Mouse (Mus musculus) olfactory bulb, adult 2 months (tissue): ENCODE results near the gene Myo18b. TPM values are rescaled to one million over a fixed set of nuclear protein-coding genes. Genes with fewer than 3 reads are reported as not detected.

Source experiments
- H3K27ac ChIP-seq: fragments of 200-500 bp; 2 replicates; pipeline ENCODE4 v1.5.1; 2012; ENCODE audit warnings: low read depth, low read length; ENCODE audit not compliant: insufficient read depth
- H3K4me1 ChIP-seq: fragments of 200-500 bp; 2 replicates; pipeline ENCODE4 v1.6.1; 2012; ENCODE audit warnings: low read length; ENCODE audit not compliant: control insufficient read depth, insufficient read depth
- H3K4me3 ChIP-seq: fragments of 200-500 bp; 2 replicates; pipeline ENCODE4 v1.5.1; 2012; ENCODE audit warnings: mild to moderate bottlenecking, low read depth, low read length, moderate library complexity; ENCODE audit not compliant: insufficient read depth
- CTCF ChIP-seq: fragments of 200-500 bp; IDR thresholded peaks from 2 replicates; pipeline ENCODE4 v1.5.1; 2012; ENCODE audit warnings: low read depth, mild to moderate bottlenecking, low read length, moderate library complexity; ENCODE audit not compliant: insufficient read depth
- POLR2A ChIP-seq: fragments of 200-500 bp; IDR thresholded peaks from 2 replicates; pipeline ENCODE4 v1.6.1; 2012; ENCODE audit warnings: mild to moderate bottlenecking, low read depth, low read length, moderate library complexity; ENCODE audit not compliant: insufficient read depth
- WGBS: fragments of 180-500 bp; shearing (Covaris S2); methylation state at CpG from one replicate; pipeline ENCODE4 v1.1.7; 2018; 5-methylcytosine and 5-hydroxymethylcytosine counted together
- polyA plus RNA-seq: library from polyadenylated mRNA; stranded (reverse); fragments of >200 nt; gene quantifications from 2 replicates; pipeline ENCODE4 v1.2.4, GENCODE M21; 2012; ENCODE audit warnings: low replicate concordance; ENCODE audit not compliant: missing spikeins, insufficient read depth, insufficient read length

Gene Myo18b
- polyA plus RNA-seq, 1 experiment, result not detected

DNA sequence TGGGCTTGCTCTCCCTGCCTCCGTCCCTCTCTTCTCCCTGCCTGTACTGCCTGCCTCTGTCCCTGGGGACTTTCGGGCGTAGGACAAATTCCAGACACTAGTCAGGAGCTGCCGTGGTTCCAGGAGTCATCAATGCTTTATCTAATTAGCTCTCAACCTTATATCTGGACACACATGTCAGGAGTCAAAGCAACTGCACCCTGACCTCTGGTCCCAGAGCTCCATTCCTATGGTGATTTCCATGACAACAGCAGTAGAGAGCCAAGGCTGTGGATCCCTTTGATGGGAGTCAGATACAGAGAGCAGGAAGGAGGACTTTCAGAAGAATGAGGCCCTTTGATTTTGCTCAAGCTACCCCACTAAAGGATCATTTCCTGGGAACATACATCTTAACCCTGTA is 122.7 kb downstream of the Myo18b start:
- Histone ChIP-seq H3K4me3 (no peak overlapping the region), H3K27ac (no peak overlapping the region), H3K4me1 (peaks cover 10% of the 10 kb centered on the region)
- TF ChIP-seq POLR2A (no peak), CTCF (no peak)
- WGBS, result 92% methylated on average over 4 of the region's 4 CpGs

DNA sequence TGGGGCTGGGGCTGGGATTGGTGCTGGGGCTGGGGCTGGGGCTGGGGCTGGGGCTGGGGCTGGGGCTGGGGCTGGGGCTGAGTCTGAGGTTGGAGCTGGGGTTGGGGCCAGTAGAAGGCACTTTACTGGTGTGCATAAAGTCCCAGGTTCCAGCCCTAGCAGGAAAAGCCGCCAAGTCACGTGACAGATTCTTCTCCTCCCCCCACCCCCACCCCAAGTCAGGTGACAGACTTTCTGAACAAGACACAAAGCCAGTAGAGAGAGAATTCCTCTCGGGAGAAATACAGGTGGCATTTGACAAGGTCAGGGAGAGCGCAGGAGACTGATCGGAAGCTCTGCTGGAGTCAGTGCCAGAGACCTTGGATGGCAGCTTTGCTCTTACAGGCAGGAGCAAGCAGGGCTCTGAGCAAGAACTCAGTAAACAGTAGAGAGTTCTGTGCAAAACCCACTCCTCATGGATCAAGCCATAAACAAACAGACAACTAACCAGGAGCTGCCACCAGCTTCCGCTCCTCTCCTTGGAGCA is 124.7 kb downstream of the Myo18b start:
- Histone ChIP-seq H3K4me1 (peaks cover 7% of the 10 kb centered on the region), H3K27ac (no peak overlapping the region), H3K4me3 (no peak overlapping the region)
- TF ChIP-seq CTCF (no peak), POLR2A (no peak)
- WGBS, result 52% methylated on average over 6 of the region's 6 CpGs

DNA sequence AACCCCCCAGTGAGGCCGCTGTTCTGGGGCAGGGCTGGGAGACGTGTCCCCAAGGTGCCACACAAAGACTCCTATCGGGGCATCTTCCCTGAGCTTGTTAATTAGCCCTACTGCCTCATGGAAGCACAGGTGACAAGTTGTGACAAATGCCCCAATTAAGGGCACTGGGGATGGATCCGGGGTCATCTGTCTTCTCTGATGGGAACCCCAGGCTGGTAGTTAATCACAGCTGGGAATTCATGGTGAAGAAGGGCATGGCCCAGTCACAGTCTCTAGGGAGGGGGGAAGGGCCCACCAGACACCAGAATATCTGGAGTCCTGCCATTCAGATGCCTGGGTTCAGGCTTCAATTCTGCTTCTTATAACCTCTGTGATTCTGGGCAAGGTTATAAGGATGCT is 126.4 kb downstream of the Myo18b start:
- Histone ChIP-seq H3K27ac (no peak overlapping the region), H3K4me1 (peaks cover 7% of the 10 kb centered on the region), H3K4me3 (no peak overlapping the region)
- WGBS, result 68% methylated on average over 4 of the region's 4 CpGs
- TF ChIP-seq CTCF (no peak), POLR2A (no peak)

DNA sequence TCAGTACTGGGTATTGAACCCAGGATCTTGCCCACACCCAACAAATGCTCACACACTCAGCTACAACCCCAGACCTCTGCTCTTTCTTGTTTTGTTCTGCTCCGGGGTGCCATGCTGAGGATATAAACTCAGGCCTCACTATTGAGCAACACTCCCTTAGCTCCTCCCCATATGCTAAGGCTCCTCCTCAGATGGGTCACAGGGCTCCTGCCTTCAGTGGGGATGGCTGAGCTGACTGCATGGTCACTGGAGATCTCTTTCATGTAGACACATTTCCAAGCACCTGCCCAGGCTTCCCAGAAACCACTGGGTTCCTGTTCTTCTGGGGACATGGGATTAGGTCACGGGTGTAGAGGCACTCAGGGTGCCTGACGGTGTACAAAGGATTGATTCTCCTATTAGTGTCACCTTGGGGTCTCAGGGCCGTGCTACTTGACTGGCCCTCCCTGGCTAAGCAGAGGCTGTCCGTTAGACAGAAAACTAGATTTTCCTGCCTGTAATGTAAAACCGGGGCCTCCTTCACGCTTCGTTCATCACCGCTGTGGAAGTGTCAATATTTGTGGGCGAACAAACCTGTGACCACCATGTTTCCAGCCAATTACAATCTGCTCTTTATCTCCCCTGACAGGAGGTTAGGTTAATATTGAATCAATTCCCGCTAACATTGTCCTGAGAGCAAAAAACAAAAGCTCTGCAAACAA is 127.0 kb downstream of the Myo18b start:
- Histone ChIP-seq H3K4me1 (peaks cover 7% of the 10 kb centered on the region), H3K27ac (no peak overlapping the region), H3K4me3 (no peak overlapping the region)
- TF ChIP-seq POLR2A (no peak), CTCF (no peak)
- WGBS, result 86% methylated on average over 11 of the region's 11 CpGs

DNA sequence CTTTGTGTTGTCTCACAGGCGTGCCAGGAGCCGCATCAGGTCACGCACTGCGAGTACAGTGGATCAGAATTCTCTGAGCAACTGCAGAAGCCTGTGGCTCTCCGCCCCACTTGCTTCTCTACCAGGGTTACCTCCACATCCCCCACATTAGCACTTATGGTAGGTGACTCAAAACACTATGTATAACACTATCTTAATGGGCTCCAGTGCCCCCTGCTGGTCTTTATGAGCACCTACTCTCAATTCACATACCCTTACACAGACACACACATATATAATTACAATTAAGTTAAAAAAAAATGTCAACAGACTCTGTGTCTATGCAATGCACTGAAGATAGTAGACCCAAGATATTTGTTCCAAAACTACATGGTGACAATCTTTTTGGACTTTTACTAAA is 127.6 kb downstream of the Myo18b start:
- Histone ChIP-seq H3K27ac (no peak overlapping the region), H3K4me1 (peaks cover 7% of the 10 kb centered on the region), H3K4me3 (no peak overlapping the region)
- TF ChIP-seq CTCF (no peak), POLR2A (no peak)
- WGBS, result over 99% methylated on average over 5 of the region's 5 CpGs

DNA sequence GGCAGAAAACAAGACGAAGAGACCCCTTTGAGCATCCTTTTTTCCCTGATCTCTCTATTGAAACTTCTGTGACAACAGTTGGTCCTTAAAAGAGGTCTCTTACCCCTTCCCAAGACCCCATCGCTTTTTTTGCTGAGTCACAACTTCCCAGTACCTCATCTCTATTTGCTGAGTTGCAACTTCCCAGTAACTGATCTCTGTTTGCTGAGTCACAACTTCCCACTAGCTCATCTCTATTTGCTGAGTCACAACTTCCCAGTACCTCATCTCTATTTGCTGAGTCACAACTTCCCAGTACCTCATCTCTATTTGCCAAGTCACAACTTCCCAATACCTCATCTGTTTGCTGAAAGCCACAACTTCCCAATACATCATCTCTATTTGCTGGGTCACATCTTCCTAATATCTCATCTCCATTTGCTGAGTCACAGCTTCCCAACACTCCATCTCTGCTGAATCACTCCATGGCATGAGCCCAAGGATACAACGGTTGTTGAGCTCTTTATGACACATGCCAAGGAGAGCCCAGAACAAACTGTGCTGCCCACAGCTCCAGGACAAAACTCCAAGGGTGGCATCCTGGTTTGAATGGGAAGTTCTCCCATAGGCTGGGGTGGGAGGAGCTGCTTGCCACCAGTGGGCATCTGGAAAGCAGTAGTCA is 134.6 kb downstream of the Myo18b start:
- no peak for TF ChIP-seq CTCF
- no peak for TF ChIP-seq POLR2A
- Histone ChIP-seq H3K27ac (no peak overlapping the region), H3K4me3 (no peak overlapping the region), H3K4me1 (no peaks in the 10 kb centered on the region)
- WGBS, result 63% methylated on average over 3 of the region's 3 CpGs

DNA sequence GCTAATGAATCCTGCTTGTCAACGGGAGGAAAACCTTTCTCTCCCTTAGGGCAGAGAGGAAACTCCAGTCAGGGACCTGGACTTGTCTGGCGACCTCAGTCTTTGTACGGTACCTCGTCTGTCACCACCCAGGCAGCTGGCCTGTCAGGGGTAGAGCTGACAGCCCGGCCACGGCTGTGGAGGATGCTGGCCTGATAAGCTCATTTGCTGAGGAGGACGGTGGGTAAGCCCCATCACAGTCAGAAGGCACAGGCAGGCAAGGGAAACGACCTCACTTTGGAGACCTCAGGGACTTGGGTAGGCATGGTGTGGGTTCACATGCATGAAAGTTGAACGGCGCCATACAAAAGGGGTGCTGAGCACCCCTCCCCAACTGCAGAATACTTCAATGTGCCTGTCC is 140.6 kb downstream of the Myo18b start:
- Histone ChIP-seq H3K4me1 (peaks cover 6% of the 10 kb centered on the region; the same call in 1 of the 2 replicates), H3K4me3 (no peak overlapping the region), H3K27ac (no peak overlapping the region)
- TF ChIP-seq CTCF, result no peak
- no peak for TF ChIP-seq POLR2A
- 57% methylated on average over 10 of the region's 10 CpGs for WGBS

DNA sequence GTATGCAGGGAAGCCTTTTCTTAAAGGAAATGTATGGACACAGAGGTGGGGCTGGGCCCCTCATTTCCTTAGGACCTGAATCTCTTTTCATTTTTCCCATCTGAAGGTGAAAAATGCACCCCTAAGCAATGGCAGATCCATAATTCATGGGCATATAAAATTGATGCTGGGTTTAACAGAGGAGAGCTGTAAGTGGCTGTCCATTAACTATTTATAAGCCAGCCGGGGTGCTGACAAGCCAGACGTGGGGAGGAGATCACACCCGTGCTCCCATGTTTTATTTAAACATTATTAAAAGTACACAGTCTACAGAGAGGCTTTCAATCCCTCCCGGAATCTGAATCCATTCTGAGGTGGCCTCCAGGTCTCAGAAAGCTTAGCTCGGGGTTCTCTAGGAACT is 146.5 kb downstream of the Myo18b start:
- 81% methylated on average over 5 of the region's 5 CpGs for WGBS
- Histone ChIP-seq H3K27ac (no peak overlapping the region), H3K4me3 (no peak overlapping the region), H3K4me1 (peaks cover 16% of the 10 kb centered on the region)
- no peak for TF ChIP-seq POLR2A
- TF ChIP-seq CTCF, result no peak

DNA sequence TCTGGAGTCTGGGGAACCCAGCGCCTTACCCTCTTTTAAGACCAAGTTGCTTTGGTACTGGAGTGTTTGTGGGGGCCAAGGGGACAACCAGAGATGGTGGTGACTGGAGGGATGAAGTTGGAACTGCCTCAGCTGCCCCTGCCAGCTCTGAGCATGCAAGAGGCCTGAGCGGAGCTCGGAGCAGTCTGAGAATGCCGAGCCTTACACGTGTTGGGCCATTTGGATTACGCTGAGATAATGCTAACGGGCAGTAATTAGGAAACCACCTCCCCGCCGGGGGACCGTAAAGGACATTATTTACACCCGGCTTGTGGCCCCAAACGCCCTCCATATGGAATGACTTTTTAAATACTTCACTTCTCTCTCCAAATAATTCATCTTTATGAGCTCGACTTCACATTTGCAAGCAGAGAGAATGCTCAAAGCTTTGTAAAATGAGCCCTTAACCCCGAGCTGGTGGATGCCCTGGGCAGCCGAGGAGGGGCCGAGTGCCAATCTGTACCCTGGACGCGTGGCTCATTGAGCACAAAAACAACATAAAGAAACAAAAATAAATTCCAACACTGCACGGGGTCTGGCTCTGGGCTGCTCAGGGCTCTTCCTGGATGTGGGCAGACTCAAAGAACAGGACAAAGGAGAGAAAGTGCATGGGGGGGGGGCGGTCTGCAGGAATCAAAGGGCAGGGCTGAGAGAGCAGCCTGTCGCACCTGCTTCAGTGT is 148.0 kb downstream of the Myo18b start:
- H3K4me1 ChIP-seq, result peaks cover 16% of the 10 kb centered on the region
- TF ChIP-seq POLR2A, result no peak
- no peak for TF ChIP-seq CTCF
- WGBS, result 40% methylated on average over 21 of the region's 21 CpGs
- no peak overlapping the region for H3K4me3 ChIP-seq
- H3K27ac ChIP-seq, result no peak overlapping the region

DNA sequence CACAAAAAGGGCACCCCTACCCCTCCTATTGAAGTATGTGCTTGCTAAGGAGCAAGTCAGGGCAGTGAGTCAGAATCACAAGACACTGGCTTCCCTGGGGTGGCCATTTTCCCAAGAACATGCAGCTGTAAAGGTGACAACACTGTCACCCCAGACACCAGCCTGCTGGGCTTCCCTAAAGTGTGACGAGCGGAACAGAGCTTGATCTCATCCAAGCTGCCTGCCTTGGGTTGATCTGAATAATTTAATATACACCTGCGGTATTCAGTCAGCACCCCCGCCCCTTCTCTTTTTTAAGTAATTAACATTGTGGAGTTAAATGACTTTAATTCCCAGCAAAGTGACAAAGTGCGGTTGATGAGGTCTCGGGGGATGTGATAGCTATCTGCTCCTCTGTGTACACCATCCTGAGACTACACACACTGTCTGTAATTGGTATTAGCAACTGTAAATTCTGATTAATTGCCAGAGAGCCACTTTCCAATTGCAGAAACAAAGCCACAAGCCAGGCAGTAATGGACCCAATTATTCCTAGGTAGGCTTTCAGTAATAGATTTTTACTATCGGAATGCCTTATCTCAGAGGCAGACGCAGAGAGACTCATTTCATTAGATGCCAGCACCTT is 148.7 kb downstream of the Myo18b start:
- peaks cover 16% of the 10 kb centered on the region for H3K4me1 ChIP-seq
- no peak overlapping the region for H3K4me3 ChIP-seq
- H3K27ac ChIP-seq, result no peak overlapping the region
- TF ChIP-seq POLR2A, result no peak
- TF ChIP-seq CTCF, result no peak
- WGBS, result 68% methylated on average over 8 of the region's 8 CpGs
